Mouse (Mus musculus): ENCODE results near the gene Dhx33.

Dhx33 gene

GRCm38 (mm10) chr11:71004316-71004773 is at the start of gene Dhx33:
TSS of gene Dhx33 (minus strand) at chr11:71004437.
- in situ Hi-C loops (cut with MboI; ENCODE audit: unreplicated experiment in 2 of 2) = loop anchor here (10.0 to 25.0 kb wide), 3 partner anchors 320 to 1208 kb away; partner anchors contain the start of genes Aipl1 (in 2 of the 2), Pimreg (in 2 of the 2), 4933427D14Rik (in 1 of the 2) and Gm43951 (in 1 of the 2)

- in situ Hi-C loops (cut with MboI; ENCODE audit: unreplicated experiment in 2 of 2) = loop anchor here in 1 of 2 experiments (10.0 kb wide), 2 partner anchors 278 to 638 kb away; partner anchors contain the start of gene Pelp1
Measured at GRCm38 (mm10) chr11:71052554-71052953, 48.3 kb upstream of the Dhx33 start.

- in situ Hi-C loops (cut with MboI; ENCODE audit: unreplicated experiment in 2 of 2) = no loop called here
Measured at GRCm38 (mm10) chr11:71039526-71040298, 35.5 kb upstream of the Dhx33 start.

GRCm38 (mm10) chr11:71033163-71033761 is 29.0 kb upstream of the Dhx33 start, which contains the start of gene 6330403K07Rik:
TSS of gene 6330403K07Rik (minus strand) at chr11:71033513.
- in situ Hi-C loops (cut with MboI; ENCODE audit: unreplicated experiment in 2 of 2) = no loop called here

GRCm38 (mm10) chr11:71032491-71033162 is 28.4 kb upstream of the Dhx33 start:
- in situ Hi-C loops (cut with MboI; ENCODE audit: unreplicated experiment in 2 of 2) = no loop called here

- in situ Hi-C loops (cut with MboI; ENCODE audit: unreplicated experiment in 2 of 2) = no loop called here
Measured at GRCm38 (mm10) chr11:71032070-71032469, 27.8 kb upstream of the Dhx33 start.

GRCm38 (mm10) chr11:71029403-71030118 is 25.3 kb upstream of the Dhx33 start:
- in situ Hi-C loops (cut with MboI; ENCODE audit: unreplicated experiment in 2 of 2) = no loop called here

- in situ Hi-C loops (cut with MboI; ENCODE audit: unreplicated experiment in 2 of 2) = no loop called here
Measured at GRCm38 (mm10) chr11:71028280-71028679, 24.0 kb upstream of the Dhx33 start.

- in situ Hi-C loops (cut with MboI; ENCODE audit: unreplicated experiment in 2 of 2) = loop anchor here (25.0 kb wide), 2 partner anchors 1018 to 1193 kb away; partner anchors contain the start of genes Aipl1 (in 2 of the 2), Pimreg (in 2 of the 2), 4933427D14Rik (in 1 of the 2) and Gm43951 (in 1 of the 2)
Measured at GRCm38 (mm10) chr11:71019201-71020068, 15.2 kb upstream of the Dhx33 start, which contains the start of the genes Mis12 and Derl2. TSS of gene Mis12 (plus strand) at chr11:71019611. TSS of gene Derl2 (minus strand) at chr11:71019841.

GRCm38 (mm10) chr11:71018416-71019200 is 14.4 kb upstream of the Dhx33 start:
- in situ Hi-C loops (cut with MboI; ENCODE audit: unreplicated experiment in 2 of 2) = loop anchor here (25.0 kb wide), 2 partner anchors 1019 to 1194 kb away; partner anchors contain the start of genes Aipl1 (in 2 of the 2), Pimreg (in 2 of the 2), 4933427D14Rik (in 1 of the 2) and Gm43951 (in 1 of the 2)

GRCm38 (mm10) chr11:71017051-71017450 is 12.8 kb upstream of the Dhx33 start:
- in situ Hi-C loops (cut with MboI; ENCODE audit: unreplicated experiment in 2 of 2) = loop anchor here (25.0 kb wide), 2 partner anchors 1020 to 1195 kb away; partner anchors contain the start of genes Aipl1 (in 2 of the 2), Pimreg (in 2 of the 2), 4933427D14Rik (in 1 of the 2) and Gm43951 (in 1 of the 2)

GRCm38 (mm10) chr11:71012743-71013142 is 8.5 kb upstream of the Dhx33 start:
- in situ Hi-C loops (cut with MboI; ENCODE audit: unreplicated experiment in 2 of 2) = loop anchor here (25.0 kb wide), 2 partner anchors 1025 to 1200 kb away; partner anchors contain the start of genes Aipl1 (in 2 of the 2), Pimreg (in 2 of the 2), 4933427D14Rik (in 1 of the 2) and Gm43951 (in 1 of the 2)

GRCm38 (mm10) chr11:71008321-71008720 is 4.1 kb upstream of the Dhx33 start:
- in situ Hi-C loops (cut with MboI; ENCODE audit: unreplicated experiment in 2 of 2) = loop anchor here (5.0 to 25.0 kb wide), 4 partner anchors 316 to 1204 kb away; partner anchors contain the start of genes Aipl1 (in 2 of the 2), Pimreg (in 2 of the 2), 4933427D14Rik (in 1 of the 2) and Gm43951 (in 1 of the 2)

GRCm38 (mm10) chr11:71007831-71008230 is 3.6 kb upstream of the Dhx33 start:
- in situ Hi-C loops (cut with MboI; ENCODE audit: unreplicated experiment in 2 of 2) = loop anchor here (5.0 to 25.0 kb wide), 4 partner anchors 317 to 1204 kb away; partner anchors contain the start of genes Aipl1 (in 2 of the 2), Pimreg (in 2 of the 2), 4933427D14Rik (in 1 of the 2) and Gm43951 (in 1 of the 2)

GRCm38 (mm10) chr11:71007026-71007425 is 2.8 kb upstream of the Dhx33 start:
- in situ Hi-C loops (cut with MboI; ENCODE audit: unreplicated experiment in 2 of 2) = loop anchor here (5.0 to 25.0 kb wide), 4 partner anchors 318 to 1205 kb away; partner anchors contain the start of genes Aipl1 (in 2 of the 2), Pimreg (in 2 of the 2), 4933427D14Rik (in 1 of the 2) and Gm43951 (in 1 of the 2)

GRCm38 (mm10) chr11:71005046-71005445 is 809 bp upstream of the Dhx33 start:
- in situ Hi-C loops (cut with MboI; ENCODE audit: unreplicated experiment in 2 of 2) = loop anchor here (5.0 to 25.0 kb wide), 4 partner anchors 320 to 1207 kb away; partner anchors contain the start of genes Aipl1 (in 2 of the 2), Pimreg (in 2 of the 2), 4933427D14Rik (in 1 of the 2) and Gm43951 (in 1 of the 2)

Data from v-Abl transformed pro-B cells (cell line).